Mouse (Mus musculus) lung, embryonic 14.5 days (tissue): ENCODE measurements at regions not wholly inside any gene's neighbourhood (a gene's known extent, or its start where the extent isn't known, plus 50 kb on each side); places are given as distances from the start of the nearest gene placed in this dataset.

Source experiments
- ATAC-seq: fragments of 200-750 bp; cut with Nextera tagmentation; 2 replicates; pipeline ENCODE4 v1.8.0; 2017; ENCODE audit warnings: mild to moderate bottlenecking, moderate TSS enrichment, moderate library complexity; ENCODE audit not compliant: insufficient read depth
- DNase-seq: peaks from one replicate; pipeline ENCODE4 v3.0.0-alpha.2; 2015
- H3K27ac ChIP-seq: fragments of 300-500 bp; sonication (generic); 2 replicates; pipeline ENCODE4 v1.5.1; 2014; ENCODE audit warnings: low read depth, mild to moderate bottlenecking, moderate library complexity
- H3K27me3 ChIP-seq: fragments of 300-500 bp; sonication (generic); 2 replicates; pipeline ENCODE4 v1.6.1; 2014; ENCODE audit warnings: low read length, control low read depth; ENCODE audit not compliant: insufficient read depth
- H3K36me3 ChIP-seq: fragments of 300-500 bp; sonication (generic); 2 replicates; pipeline ENCODE4 v1.6.1; 2014; ENCODE audit warnings: control low read depth; ENCODE audit not compliant: insufficient read depth
- H3K4me1 ChIP-seq: fragments of 300-500 bp; sonication (generic); 2 replicates; pipeline ENCODE4 v1.6.1; 2014; ENCODE audit warnings: antibody characterized with exemption, control low read depth; ENCODE audit not compliant: insufficient read depth
- H3K4me2 ChIP-seq: fragments of 300-500 bp; sonication (generic); 2 replicates; pipeline ENCODE4 v1.6.1; 2014; ENCODE audit warnings: mild to moderate bottlenecking
- H3K4me3 ChIP-seq: fragments of 300-500 bp; sonication (generic); 2 replicates; pipeline ENCODE4 v1.5.1; 2014; ENCODE audit warnings: low read depth, low read length
- H3K9ac ChIP-seq: fragments of 300-500 bp; sonication (generic); 2 replicates; pipeline ENCODE4 v1.6.1; 2014
- H3K9me3 ChIP-seq: fragments of 300-500 bp; sonication (generic); 2 replicates; pipeline ENCODE4 v1.6.1; 2016; ENCODE audit warnings: low read depth, low read length, control low read depth
- CTCF ChIP-seq: IDR thresholded peaks from 2 replicates; pipeline ENCODE4 v1.5.1; 2016; ENCODE audit warnings: antibody characterized with exemption, low read depth
- WGBS: fragments of 180-500 bp; shearing (Covaris S2); extraction: QIAGEN DNeasy Blood & Tissue Kit; methylation state at CpG from one replicate; pipeline ENCODE4 v1.1.7; 2014; 5-methylcytosine and 5-hydroxymethylcytosine counted together

DNA sequence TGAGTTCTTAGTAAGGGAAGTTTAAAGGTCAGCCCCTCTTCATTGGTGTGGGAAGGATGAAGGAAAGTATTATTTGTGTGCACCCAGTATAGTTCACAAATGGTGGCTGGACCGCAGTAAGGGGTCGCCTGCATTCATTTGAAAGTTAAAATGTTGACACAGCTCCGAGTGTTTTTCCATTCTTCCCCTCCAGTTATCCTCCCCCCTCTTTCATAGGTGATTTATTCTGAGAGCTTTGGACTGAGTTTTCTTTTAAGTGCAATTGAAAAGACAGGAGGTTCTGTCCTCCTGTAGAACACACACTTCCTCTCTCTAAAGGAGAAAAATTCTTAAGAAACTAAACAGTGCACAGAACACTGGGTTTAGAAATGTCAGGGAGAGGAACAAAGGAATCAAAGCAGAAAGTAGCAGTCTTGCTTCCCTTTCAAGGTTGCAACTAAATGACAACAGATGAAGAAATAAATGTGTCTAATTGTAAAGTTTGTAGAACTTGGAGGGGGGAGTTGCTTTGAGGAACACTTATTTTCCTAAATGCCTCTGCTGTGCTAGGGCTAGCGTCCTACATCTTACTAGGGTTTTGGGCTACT is 195.8 kb upstream of the Cited2 start:
- Histone ChIP-seq H3K4me3 (no peak overlapping the region), H3K36me3 (no peaks in the 10 kb centered on the region), H3K27ac (no peak overlapping the region), H3K27me3 (no peaks in the 10 kb centered on the region), H3K9me3 (no peaks in the 10 kb centered on the region), H3K9ac (no peak overlapping the region), H3K4me1 (peaks cover 8% of the 10 kb centered on the region), H3K4me2 (no peak overlapping the region)
- 60% methylated on average over 4 of the region's 4 CpGs for WGBS
- DNase-seq = no peak
- no peak for ATAC-seq
- no peak for TF ChIP-seq CTCF

DNA sequence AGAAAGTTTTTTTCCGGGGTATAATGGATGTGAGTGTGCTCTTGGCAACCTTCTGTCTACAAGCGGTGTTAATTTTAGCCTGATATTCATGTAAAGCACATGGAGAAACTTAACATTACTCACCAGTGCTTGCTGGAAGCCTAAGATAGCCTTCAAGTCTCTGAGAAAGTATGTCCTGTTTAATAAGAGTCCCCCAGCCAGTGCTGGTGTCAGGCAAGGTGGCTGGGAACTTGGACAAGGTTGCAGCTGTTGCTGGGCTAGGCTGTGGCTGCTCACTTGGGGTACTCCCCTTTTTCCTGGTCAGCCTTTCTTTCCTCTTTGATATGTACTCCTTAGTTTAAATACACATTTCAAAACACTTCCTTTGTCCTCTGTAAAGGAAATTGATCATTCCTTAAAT is 194.9 kb upstream of the Cited2 start:
- 53% methylated on average over 2 of the region's 2 CpGs for WGBS
- no peaks in the 10 kb centered on the region for H3K27me3 ChIP-seq
- DNase-seq = peak; percentile 39

DNA sequence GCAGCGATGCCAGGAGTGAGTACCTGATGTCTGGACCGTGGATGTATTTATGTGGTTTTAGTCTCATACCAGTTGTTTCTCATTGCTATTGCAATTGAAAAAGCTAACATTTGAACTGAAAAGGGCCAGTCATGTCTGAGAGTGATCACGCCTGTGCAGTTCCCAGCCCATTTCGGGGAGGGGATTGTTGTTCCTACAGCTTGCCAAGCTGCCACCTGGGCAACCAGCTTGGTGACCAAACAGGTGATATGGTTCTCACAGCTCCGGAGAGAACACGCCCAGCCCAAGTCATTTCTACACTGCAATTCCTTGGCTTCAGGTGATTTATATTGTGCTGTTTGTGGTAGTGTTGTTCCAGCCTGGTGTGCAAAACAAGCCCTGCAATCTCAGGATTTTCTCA is 194.2 kb upstream of the Cited2 start:
- H3K27me3 ChIP-seq = no peaks in the 10 kb centered on the region
- H3K36me3 ChIP-seq = no peaks in the 10 kb centered on the region
- TF ChIP-seq CTCF = no peak
- peaks cover 8% of the 10 kb centered on the region for H3K4me1 ChIP-seq
- no peak overlapping the region for H3K4me2 ChIP-seq
- no peak overlapping the region for H3K9ac ChIP-seq
- no peak for ATAC-seq
- H3K4me3 ChIP-seq = no peak overlapping the region
- no peak overlapping the region for H3K27ac ChIP-seq
- no peak for DNase-seq
- H3K9me3 ChIP-seq = no peaks in the 10 kb centered on the region
- WGBS = 76% methylated on average over 6 of the region's 6 CpGs

More for the DNA sequence above, 194.9 kb upstream of the Cited2 start:
- Histone ChIP-seq H3K4me2 (no peak overlapping the region), H3K4me3 (no peak overlapping the region), H3K9me3 (no peaks in the 10 kb centered on the region), H3K4me1 (peaks cover 8% of the 10 kb centered on the region), H3K9ac (no peak overlapping the region), H3K36me3 (no peaks in the 10 kb centered on the region), H3K27ac (no peak overlapping the region)
- peak; percentile 56; the same call in 1 of the 2 replicates for ATAC-seq
- TF ChIP-seq CTCF = no peak

DNA sequence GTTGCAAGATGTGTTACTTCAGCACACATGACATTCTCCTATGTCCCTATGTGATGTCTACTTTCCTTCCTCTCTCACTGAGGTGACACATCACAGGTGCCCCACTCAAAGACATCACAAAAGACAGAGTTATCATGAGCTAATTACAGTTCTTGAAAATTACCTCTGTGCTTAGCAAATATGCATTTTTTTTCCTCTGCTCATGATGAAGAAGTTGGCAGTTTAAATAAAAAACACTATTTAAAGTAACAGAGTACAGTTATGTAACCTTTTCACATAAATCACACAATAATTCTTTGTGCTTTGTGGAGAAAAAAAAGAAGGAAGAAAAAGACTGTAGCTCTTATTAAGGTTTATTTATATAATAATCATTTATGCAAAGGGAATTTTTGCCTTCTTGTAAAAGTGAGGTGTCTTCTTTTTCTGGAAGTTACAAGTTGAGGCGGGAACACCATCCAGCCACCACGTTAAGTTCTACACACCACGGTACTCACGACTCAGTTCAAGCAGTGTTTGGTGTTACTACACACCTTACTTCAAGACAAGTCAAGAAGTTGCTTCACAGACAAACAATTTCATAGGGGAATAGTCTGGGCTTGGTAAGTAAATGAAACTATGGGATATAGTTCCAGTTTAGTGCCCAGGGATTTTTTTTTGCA is 193.0 kb upstream of the Cited2 start:
- Histone ChIP-seq H3K27ac (no peak overlapping the region), H3K9ac (no peak overlapping the region), H3K27me3 (no peaks in the 10 kb centered on the region), H3K36me3 (no peaks in the 10 kb centered on the region), H3K4me2 (no peak overlapping the region), H3K4me3 (no peak overlapping the region), H3K9me3 (no peaks in the 10 kb centered on the region), H3K4me1 (peaks cover 8% of the 10 kb centered on the region)
- DNase-seq = no peak
- TF ChIP-seq CTCF = no peak
- WGBS = 80% methylated on average over 4 of the region's 4 CpGs
- no peak for ATAC-seq

DNA sequence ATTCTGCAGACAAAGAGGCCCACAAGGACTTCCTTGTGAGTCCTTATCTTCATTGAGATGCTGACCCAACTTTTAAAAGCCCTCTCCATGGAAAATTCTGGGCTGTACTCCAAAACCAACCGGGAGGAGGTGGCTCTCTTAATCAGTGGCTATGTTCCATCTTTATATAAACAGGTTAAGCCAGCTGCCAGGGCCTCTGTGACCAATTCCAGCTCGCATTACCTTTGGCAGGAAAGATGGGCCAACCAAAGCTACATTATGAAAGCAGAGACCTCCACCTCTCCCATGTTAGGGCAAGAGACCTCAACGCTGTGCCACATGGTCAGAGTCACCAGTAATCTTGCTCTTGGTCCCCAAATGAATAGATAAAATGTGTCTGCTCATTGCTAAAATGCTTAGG is 192.0 kb upstream of the Cited2 start:
- 63% methylated on average over 3 of the region's 3 CpGs for WGBS
- H3K36me3 ChIP-seq = no peaks in the 10 kb centered on the region
- DNase-seq (no peak), ATAC-seq (no peak)
- no peak for TF ChIP-seq CTCF
- H3K27ac ChIP-seq = no peak overlapping the region
- H3K4me2 ChIP-seq = no peak overlapping the region
- peaks cover 8% of the 10 kb centered on the region for H3K4me1 ChIP-seq
- H3K9ac ChIP-seq = no peak overlapping the region
- no peaks in the 10 kb centered on the region for H3K9me3 ChIP-seq
- no peaks in the 10 kb centered on the region for H3K27me3 ChIP-seq
- H3K4me3 ChIP-seq = no peak overlapping the region

DNA sequence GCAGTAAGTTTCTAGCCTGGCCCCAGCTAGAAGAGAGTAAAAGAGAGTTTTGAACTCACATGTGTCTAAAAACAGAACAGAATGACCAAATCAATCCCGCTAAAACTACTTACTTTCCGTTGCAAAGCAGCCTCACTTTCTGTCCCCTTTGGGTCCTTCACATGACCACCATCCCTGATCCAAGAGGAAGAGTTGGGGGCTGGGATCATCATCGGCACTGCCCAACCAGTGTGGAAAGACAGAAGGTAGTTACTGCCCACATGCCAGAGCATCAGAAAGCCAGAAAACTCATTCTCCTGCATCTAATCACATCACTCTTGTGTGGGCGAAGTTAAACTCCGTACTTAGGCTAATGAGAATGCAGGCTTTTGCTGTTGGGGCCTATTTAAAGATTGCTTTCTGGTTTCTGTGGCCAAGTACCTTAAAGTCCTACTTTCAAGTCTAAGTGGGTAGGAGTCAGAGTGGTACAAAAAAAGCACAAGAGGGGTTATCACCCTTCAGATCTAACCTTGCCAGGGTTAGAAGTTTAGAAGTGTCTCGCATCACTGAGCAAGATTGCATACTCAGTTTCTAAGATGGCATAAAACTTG is 184.0 kb upstream of the Cited2 start:
- no peak for TF ChIP-seq CTCF
- Histone ChIP-seq H3K27me3 (no peaks in the 10 kb centered on the region), H3K27ac (no peak overlapping the region), H3K9me3 (no peaks in the 10 kb centered on the region), H3K4me3 (no peak overlapping the region), H3K36me3 (no peaks in the 10 kb centered on the region), H3K4me2 (no peak overlapping the region), H3K4me1 (no peaks in the 10 kb centered on the region), H3K9ac (no peak overlapping the region)
- no peak for ATAC-seq
- DNase-seq = no peak
- whole genome bisulfite sequencing = 84% methylated on average over 6 of the region's 6 CpGs

DNA sequence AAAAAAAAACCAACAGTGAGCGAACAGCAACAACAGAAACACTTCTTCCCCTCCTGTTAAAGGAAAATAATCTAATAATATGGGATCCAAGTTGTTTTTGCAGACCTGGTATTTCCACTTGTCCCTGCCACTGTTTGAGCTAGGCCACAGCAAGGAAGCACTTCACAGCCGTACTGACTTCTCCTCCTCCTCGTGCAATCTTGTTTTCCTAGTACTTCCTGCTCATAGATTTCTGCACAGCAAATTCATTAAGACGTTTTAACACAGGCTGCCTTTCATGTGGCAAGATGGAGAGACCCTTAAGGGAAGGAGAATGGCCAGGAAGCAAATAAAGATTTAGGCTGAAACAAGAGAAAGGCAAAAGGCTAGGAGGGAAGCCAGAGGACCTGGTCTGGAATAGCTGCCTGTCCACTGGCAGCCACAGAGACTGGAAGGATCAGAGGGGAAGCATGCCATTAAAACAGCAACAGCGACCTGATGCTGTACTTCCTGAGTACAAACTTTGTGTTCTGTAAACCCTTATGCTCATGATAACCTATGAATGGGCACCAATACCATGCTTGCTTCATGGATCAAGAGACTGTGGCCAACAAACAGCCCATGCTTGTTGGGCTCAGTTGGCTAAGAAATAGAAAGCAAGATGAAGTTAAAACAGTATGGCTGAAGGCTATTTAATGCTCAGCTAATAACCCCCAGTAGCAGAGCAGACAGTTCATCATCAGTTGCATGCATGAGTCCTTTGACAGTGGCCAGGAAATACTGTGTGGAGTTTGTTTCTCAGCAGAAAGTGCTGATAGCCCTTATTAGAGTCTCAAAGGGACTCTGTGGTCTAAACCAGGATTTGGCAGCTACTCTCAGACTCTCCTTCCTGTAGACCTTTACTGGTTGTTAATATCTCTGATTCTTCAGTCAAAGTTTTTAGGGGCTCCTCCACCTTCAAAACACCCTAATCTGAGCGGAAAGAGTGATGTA is 182.3 kb upstream of the Cited2 start:
- Histone ChIP-seq H3K9ac (no peak overlapping the region), H3K4me1 (no peaks in the 10 kb centered on the region), H3K4me3 (no peak overlapping the region), H3K27me3 (no peaks in the 10 kb centered on the region), H3K36me3 (no peaks in the 10 kb centered on the region), H3K9me3 (no peaks in the 10 kb centered on the region), H3K4me2 (no peak overlapping the region), H3K27ac (no peak overlapping the region; the same call in 1 of the 2 replicates)
- DNase-seq (peak; percentile 36), ATAC-seq (peak; percentile 62)
- no peak for TF ChIP-seq CTCF
- 42% methylated on average over 6 of the region's 6 CpGs for WGBS
